8 mouse cellular contexts compared by ENCODE assay signal in the genomic region with DNA sequence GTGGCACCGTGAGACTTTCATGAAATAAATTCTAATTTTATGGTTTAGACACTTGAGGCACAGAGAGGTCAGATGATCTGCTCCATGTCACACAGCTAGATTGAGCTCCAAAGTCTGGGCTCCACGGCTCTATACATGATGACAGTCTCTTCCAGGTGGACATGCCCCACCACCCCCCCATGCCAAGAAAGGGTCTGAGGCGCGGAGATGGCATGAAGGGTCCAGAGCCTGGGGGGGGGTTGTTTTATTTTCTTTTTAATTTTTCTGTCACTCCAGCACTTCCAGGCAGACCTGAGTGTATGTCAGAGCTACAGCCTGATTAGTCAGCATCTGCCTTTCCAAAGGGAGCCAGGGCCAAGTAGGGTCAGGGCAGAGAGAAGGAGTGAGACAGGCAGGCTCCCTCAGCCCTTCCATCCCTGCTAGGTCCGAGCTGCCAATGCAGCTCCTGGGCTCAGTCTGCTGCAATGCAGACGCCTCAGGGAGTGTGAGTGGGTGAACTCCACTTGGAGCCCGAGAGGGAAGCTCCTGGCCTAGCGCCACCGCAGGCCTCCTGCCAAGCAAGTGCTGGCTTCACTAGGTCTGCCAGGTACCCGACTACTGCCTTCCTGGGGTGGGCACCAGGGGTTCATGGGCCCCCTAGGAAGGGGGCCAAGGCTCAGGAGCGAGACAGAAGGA. TPM values are rescaled to one million over a fixed set of nuclear protein-coding genes. Genes with fewer than 3 reads are reported as not detected.
DNase-seq lines count a peak whose midpoint lies in the region; ATAC-seq and TF ChIP-seq lines count a peak whose summit lies in the region.

No protein-coding gene starts in this region.

- no peak overlapping the region for H3K9ac ChIP-seq in kidney, embryonic 15.5 days

- peak; percentile 90 for DNase-seq in kidney, adult 2 months
- DNase-seq in adrenal gland, postnatal 36 days = peak; percentile 57 to 75
- peak; percentile 64 for DNase-seq in fat pad, adult 2 months (ENCODE audit: extremely low read depth, low read depth, low spot score)
- peak; percentile 87 to 92 for DNase-seq in kidney, postnatal 36 days
- DNase-seq in lung, postnatal 4 days = peak; percentile 60 to 71
- DNase-seq in thymus, postnatal 0 days (ENCODE audit: low spot score) = no peak

- peaks cover 9% of the 10 kb centered on the region for H3K4me1 ChIP-seq in kidney, adult 2 months (ENCODE audit: control insufficient read depth, insufficient read depth, low read length)
- H3K4me1 ChIP-seq in kidney, embryonic 15.5 days = peaks cover 19% of the 10 kb centered on the region

- no peak for TF ChIP-seq CTCF in kidney, adult 2 months (conservative IDR thresholded peaks at IDR 0.05; ENCODE audit: insufficient read depth, insufficient read length, low read depth, low read length)

- H3K27ac ChIP-seq in kidney, adult 2 months (ENCODE audit: insufficient read depth, low read depth, low read length) = no peak overlapping the region
- no peak overlapping the region for H3K27ac ChIP-seq in kidney, embryonic 15.5 days

- no peaks in the 10 kb centered on the region for H3K36me3 ChIP-seq in kidney, adult 2 months (ENCODE audit: control insufficient read depth, insufficient read depth, low read length)
- no peaks in the 10 kb centered on the region for H3K36me3 ChIP-seq in kidney, embryonic 15.5 days

- H3K4me3 ChIP-seq in kidney, adult 2 months (ENCODE audit: insufficient read depth, low read depth, low read length) = no peak overlapping the region
- no peak overlapping the region for H3K4me3 ChIP-seq in kidney, embryonic 15.5 days (replicated peaks)

- no peak overlapping the region for H3K4me2 ChIP-seq in kidney, embryonic 15.5 days

- ATAC-seq in kidney, embryonic 15.5 days (replicated peaks; ENCODE audit: low FRiP score) = no peak
- ATAC-seq in inflammation-experienced regulatory T-cells, adult 6 months = no peak

- H3K27me3 ChIP-seq in kidney, adult 2 months (replicated peaks; ENCODE audit: control insufficient read depth, insufficient read depth, low read length) = no peaks in the 10 kb centered on the region
- H3K27me3 ChIP-seq in kidney, embryonic 15.5 days = no peaks in the 10 kb centered on the region

- no peak for TF ChIP-seq POLR2A in kidney, adult 2 months (IDR thresholded peaks at IDR 0.05; ENCODE audit: low read depth, low read length)

- H3K9me3 ChIP-seq in kidney, embryonic 15.5 days (replicated peaks) = no peaks in the 10 kb centered on the region

- 43% methylated on average over 11 of the region's 11 CpGs for WGBS in kidney, adult 2 months
- 79% methylated on average over 11 of the region's 11 CpGs for WGBS in kidney, embryonic 15.5 days

RNA-seq across cellular contexts. Expression of gene Abcb9, which starts 2.3 kb away (rescaled TPM):
- 8.1 and 8.5 TPM in 2 replicates for polyA plus RNA-seq in kidney, adult 2 months (2012; rRNA removed)
- polyA plus RNA-seq in kidney, embryonic 15.5 days (2015; fragmentation: Nextera tagmentation; extraction: Ambion mirVana) = 1.5 and 1.7 TPM in 2 replicates
- total RNA-seq in adrenal gland, postnatal 36 days (2021) = 10 to 100 TPM; 10.8 to 11.4 TPM
- 10 to 100 TPM; 13.2 to 23.3 (median 16.7) TPM for polyA plus RNA-seq in inflammation-experienced regulatory T-cells, adult 6 months (2017; shearing (Covaris generic))
- 38.3 and 39.3 TPM in 2 replicates for polyA plus RNA-seq in thymus, postnatal 0 days (2015; fragmentation: Nextera tagmentation; extraction: Ambion mirVana)

RNA-seq across cellular contexts. Expression of gene Ogfod2, which starts 18.8 kb away (rescaled TPM):
- polyA plus RNA-seq in kidney, adult 2 months (2012; rRNA removed) = 54.9 and 71.9 TPM in 2 replicates
- polyA plus RNA-seq in kidney, embryonic 15.5 days (2015; fragmentation: Nextera tagmentation; extraction: Ambion mirVana) = 22.5 and 24.7 TPM in 2 replicates
- 10 to 100 TPM; 34.2 to 41.1 TPM for total RNA-seq in adrenal gland, postnatal 36 days (2021)
- polyA plus RNA-seq in inflammation-experienced regulatory T-cells, adult 6 months (2017; shearing (Covaris generic)) = 10 to 100 TPM; 16.0 to 23.0 (median 22.9) TPM
- 35.6 and 41.8 TPM in 2 replicates for polyA plus RNA-seq in thymus, postnatal 0 days (2015; fragmentation: Nextera tagmentation; extraction: Ambion mirVana)

RNA-seq across cellular contexts. Expression of gene Arl6ip4, which starts 22.6 kb away (rescaled TPM):
- 28.9 and 31.5 TPM in 2 replicates for polyA plus RNA-seq in kidney, adult 2 months (2012; rRNA removed)
- polyA plus RNA-seq in kidney, embryonic 15.5 days (2015; fragmentation: Nextera tagmentation; extraction: Ambion mirVana) = 101 and 108 TPM in 2 replicates
- total RNA-seq in adrenal gland, postnatal 36 days (2021) = 10 to 100 TPM; 50.0 to 69.2 TPM
- 10 to 100 TPM; 55.1 to 59.0 (median 56.1) TPM for polyA plus RNA-seq in inflammation-experienced regulatory T-cells, adult 6 months (2017; shearing (Covaris generic))
- polyA plus RNA-seq in thymus, postnatal 0 days (2015; fragmentation: Nextera tagmentation; extraction: Ambion mirVana) = 132 and 146 TPM in 2 replicates
